Comparison of ENCODE assay signal across 20 mouse cellular contexts in the genomic region with DNA sequence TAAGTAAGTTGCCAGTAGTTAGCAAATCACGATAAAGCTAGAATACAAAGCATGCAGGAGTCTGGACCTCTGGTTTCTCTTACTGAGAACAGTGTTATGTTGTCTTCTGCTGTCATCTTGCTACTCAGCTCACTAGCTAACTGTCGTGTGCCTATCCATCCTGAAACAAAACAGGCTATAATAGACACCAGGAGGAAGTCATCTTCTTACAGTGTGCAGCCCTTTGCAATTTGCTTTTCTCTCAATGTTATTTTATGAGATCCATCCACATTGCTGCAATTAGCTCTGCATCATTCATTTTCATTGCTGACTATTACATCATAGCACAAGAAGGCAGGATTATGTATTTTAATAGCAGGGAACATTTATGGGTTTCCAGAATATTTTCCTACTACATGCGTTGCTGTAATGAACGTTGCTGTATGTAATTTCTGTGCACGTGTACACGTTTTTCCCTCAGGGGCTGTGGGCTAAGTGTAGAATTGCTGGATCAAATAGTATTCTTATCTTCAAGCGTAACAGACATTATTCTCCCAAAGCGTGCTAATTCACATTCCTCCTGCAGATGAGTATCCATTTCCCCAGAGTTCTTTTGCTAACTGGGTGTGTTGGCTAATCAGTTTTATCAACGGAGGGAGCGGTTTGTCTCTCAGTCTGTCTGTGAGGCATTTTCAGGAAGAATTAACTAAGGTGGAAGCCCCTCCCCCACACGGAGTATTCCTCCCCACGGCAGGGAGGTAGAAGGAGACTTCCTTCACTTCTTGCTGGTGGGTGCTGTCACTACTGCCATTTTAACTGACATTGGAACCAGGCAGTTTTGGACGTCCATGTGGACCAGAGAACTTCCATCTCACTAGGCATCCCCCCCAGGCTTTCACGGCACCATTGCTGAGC.
DNase-seq lines count a peak whose midpoint lies in the region; ATAC-seq and TF ChIP-seq lines count a peak whose summit lies in the region.
"Had no signal": no experiment of that assay in that cellular context is flagged by ENCODE, and none has a peak within 500 bp of the region (broad histone marks: within the 10 kb centered on the region; RNA-seq: fewer than 3 reads in every experiment).

No protein-coding gene starts in this region.

- DNase-seq in heart, postnatal 14 days = no peak
- no peak for DNase-seq in kidney, adult 2 months
- peak; percentile 69 for DNase-seq in embryonic facial prominence, embryonic 14.5 days (ENCODE audit: low spot score)
- DNase-seq in cerebellum, adult 9-10 months = no peak
- no peak for DNase-seq in layer of hippocampus, adult 2 months (ENCODE audit: low spot score in 2 of 2)
- DNase-seq: B cell, adult 2 months; cerebellum, adult 11 months; gastrocnemius, postnatal 36 days; heart, postnatal 10 days; kidney, adult 11 months; layer of hippocampus, adult 9-11 months; lung, embryonic 14.5 days; right cerebral cortex, adult 18-20 months had no signal

- no peak overlapping the region for H3K27ac ChIP-seq in heart, embryonic 11.5 days (ENCODE audit: low read depth, low read length)
- H3K27ac ChIP-seq in kidney, embryonic 16.5 days (ENCODE audit: low read length) = no peak overlapping the region
- no peak overlapping the region for H3K27ac ChIP-seq in kidney, adult 2 months (ENCODE audit: insufficient read depth, low read depth, low read length)
- 0 out of 2 replicates have a peak overlapping the region, but pooled peaks have one; percentile 13 for H3K27ac ChIP-seq in embryonic facial prominence, embryonic 14.5 days (replicated peaks; ENCODE audit: low read depth, low read length)
- peak overlapping the region; percentile 7; the same call in 1 of the 2 replicates for H3K27ac ChIP-seq in midbrain, embryonic 15.5 days
- no peak overlapping the region for H3K27ac ChIP-seq in layer of hippocampus, adult 2 months
- H3K27ac ChIP-seq: macrophage had no signal

- intact Hi-C loops in heart, postnatal 14 days (cut with DNase I) = no loop called here

- TF ChIP-seq POLR2A in kidney, adult 2 months (IDR thresholded peaks at IDR 0.05; ENCODE audit: low read depth, low read length) = no peak

- peaks cover 13% of the 10 kb centered on the region for H3K4me1 ChIP-seq in heart, embryonic 11.5 days (ENCODE audit: control insufficient read depth, insufficient read depth, low read length)
- H3K4me1 ChIP-seq in kidney, embryonic 16.5 days (ENCODE audit: insufficient read depth, low read length) = peaks cover 12% of the 10 kb centered on the region
- H3K4me1 ChIP-seq in kidney, adult 2 months (ENCODE audit: control insufficient read depth, insufficient read depth, low read length) = no peaks in the 10 kb centered on the region
- H3K4me1 ChIP-seq in embryonic facial prominence, embryonic 14.5 days (ENCODE audit: control insufficient read depth, insufficient read depth, low read length) = peaks cover 27% of the 10 kb centered on the region
- peaks cover 5% of the 10 kb centered on the region for H3K4me1 ChIP-seq in midbrain, embryonic 15.5 days

- H3K9me3 ChIP-seq in heart, embryonic 11.5 days (replicated peaks; ENCODE audit: control insufficient read depth, low read length) = no peaks in the 10 kb centered on the region
- no peaks in the 10 kb centered on the region for H3K9me3 ChIP-seq in kidney, embryonic 16.5 days (ENCODE audit: low read length)
- H3K9me3 ChIP-seq in embryonic facial prominence, embryonic 14.5 days (ENCODE audit: control insufficient read depth, low read length) = no peaks in the 10 kb centered on the region
- H3K9me3 ChIP-seq in midbrain, embryonic 15.5 days = no peaks in the 10 kb centered on the region

- H3K9ac ChIP-seq in heart, embryonic 11.5 days (ENCODE audit: low read depth, low read length) = no peak overlapping the region
- H3K9ac ChIP-seq in kidney, embryonic 16.5 days (replicated peaks; ENCODE audit: low read length) = 0 out of 2 replicates have a peak overlapping the region, but pooled peaks have one; percentile 35
- H3K9ac ChIP-seq in embryonic facial prominence, embryonic 14.5 days (ENCODE audit: low read depth, low read length) = no peak overlapping the region
- no peak overlapping the region for H3K9ac ChIP-seq in midbrain, embryonic 15.5 days
- H3K9ac ChIP-seq: lung, embryonic 14.5 days had no signal

- TF ChIP-seq CTCF in kidney, adult 2 months (conservative IDR thresholded peaks at IDR 0.05; ENCODE audit: insufficient read depth, insufficient read length, low read depth, low read length) = no peak
- TF ChIP-seq CTCF in layer of hippocampus, adult 2 months (conservative IDR thresholded peaks at IDR 0.05) = no peak

- 47% methylated on average over 14 of the region's 14 CpGs for WGBS in heart, embryonic 11.5 days (ENCODE audit: insufficient replicate concordance)
- WGBS in kidney, embryonic 16.5 days = 37% methylated on average over 14 of the region's 14 CpGs
- 35% methylated on average over 14 of the region's 14 CpGs for WGBS in kidney, adult 2 months
- 24% methylated on average over 14 of the region's 14 CpGs for WGBS in embryonic facial prominence, embryonic 14.5 days
- WGBS in midbrain, embryonic 15.5 days = 44% methylated on average over 14 of the region's 14 CpGs

- no peaks in the 10 kb centered on the region for H3K36me3 ChIP-seq in heart, embryonic 11.5 days (ENCODE audit: control insufficient read depth, insufficient read depth, low read length)
- H3K36me3 ChIP-seq in kidney, embryonic 16.5 days (ENCODE audit: insufficient read depth, low read length) = no peaks in the 10 kb centered on the region
- no peaks in the 10 kb centered on the region for H3K36me3 ChIP-seq in kidney, adult 2 months (ENCODE audit: control insufficient read depth, insufficient read depth, low read length)
- no peaks in the 10 kb centered on the region for H3K36me3 ChIP-seq in embryonic facial prominence, embryonic 14.5 days (ENCODE audit: control insufficient read depth, insufficient read depth, low read length)
- no peaks in the 10 kb centered on the region for H3K36me3 ChIP-seq in midbrain, embryonic 15.5 days (replicated peaks)

- no peak for ATAC-seq in heart, embryonic 11.5 days (replicated peaks; ENCODE audit: insufficient number of reproducible peaks, low FRiP score, low TSS enrichment)
- ATAC-seq in kidney, embryonic 16.5 days (ENCODE audit: low FRiP score, low TSS enrichment) = no peak
- peak; percentile 41; the same call in 1 of the 2 replicates for ATAC-seq in embryonic facial prominence, embryonic 14.5 days (ENCODE audit: low read depth)
- peak; percentile 57 for ATAC-seq in midbrain, embryonic 15.5 days (replicated peaks)
- ATAC-seq: forebrain, embryonic 16.5 days; Patski had no signal

- no peak overlapping the region for H3K4me3 ChIP-seq in heart, embryonic 11.5 days (ENCODE audit: low read depth, low read length)
- H3K4me3 ChIP-seq in kidney, embryonic 16.5 days (ENCODE audit: low read length) = no peak overlapping the region
- H3K4me3 ChIP-seq in kidney, adult 2 months (ENCODE audit: insufficient read depth, low read depth, low read length) = no peak overlapping the region
- no peak overlapping the region for H3K4me3 ChIP-seq in embryonic facial prominence, embryonic 14.5 days (ENCODE audit: low read depth, low read length)
- no peak overlapping the region for H3K4me3 ChIP-seq in midbrain, embryonic 15.5 days
- no peak overlapping the region for H3K4me3 ChIP-seq in layer of hippocampus, adult 2 months

- peak overlapping the region; percentile 39 for H3K4me2 ChIP-seq in heart, embryonic 11.5 days
- H3K4me2 ChIP-seq in kidney, embryonic 16.5 days (replicated peaks; ENCODE audit: low read depth, low read length) = peak overlapping the region; percentile 39
- H3K4me2 ChIP-seq in embryonic facial prominence, embryonic 14.5 days (ENCODE audit: low read depth, low read length) = peak overlapping the region; percentile 33
- H3K4me2 ChIP-seq in midbrain, embryonic 15.5 days = peak overlapping the region; percentile 10; the same call in 1 of the 2 replicates
- H3K4me2 ChIP-seq: liver, embryonic 11.5 days; lung, embryonic 14.5 days had no signal

- H3K27me3 ChIP-seq in heart, embryonic 11.5 days (ENCODE audit: control insufficient read depth, insufficient read depth, low read length) = no peaks in the 10 kb centered on the region
- H3K27me3 ChIP-seq in kidney, embryonic 16.5 days (ENCODE audit: insufficient read depth, low read length) = no peaks in the 10 kb centered on the region
- no peaks in the 10 kb centered on the region for H3K27me3 ChIP-seq in kidney, adult 2 months (replicated peaks; ENCODE audit: control insufficient read depth, insufficient read depth, low read length)
- no peaks in the 10 kb centered on the region for H3K27me3 ChIP-seq in embryonic facial prominence, embryonic 14.5 days (replicated peaks; ENCODE audit: control insufficient read depth, insufficient read depth, low read length)
- H3K27me3 ChIP-seq in midbrain, embryonic 15.5 days (replicated peaks) = no peaks in the 10 kb centered on the region
- H3K27me3 ChIP-seq: Patski had no signal

Comparison
In these comparisons a context has a peak if more than half of its experiments do, and no peak if none do; other contexts are left out.
1. ATAC-seq: peak in embryonic facial prominence, embryonic 14.5 days (single experiment) and midbrain, embryonic 15.5 days (single experiment); none in heart, embryonic 11.5 days (single experiment) and kidney, embryonic 16.5 days (single experiment).
2. H3K27ac ChIP-seq: peak in embryonic facial prominence, embryonic 14.5 days (single experiment) and midbrain, embryonic 15.5 days (single experiment); none in heart, embryonic 11.5 days (single experiment), kidney, embryonic 16.5 days (single experiment), kidney, adult 2 months (single experiment) and layer of hippocampus, adult 2 months (single experiment).
3. Peak in every context shown above with its lines, with median percentiles within 50 percentile points of each other: H3K4me2 ChIP-seq.